Mouse (Mus musculus) megakaryocyte, embryonic 14.5 days (primary cell): ENCODE measurements at regions not wholly inside any gene's neighbourhood (a gene's known extent, or its start where the extent isn't known, plus 50 kb on each side); places are given as distances from the start of the nearest gene placed in this dataset.

Experiments
- FLI1 ChIP-seq: IDR thresholded peaks from 2 replicates; pipeline ENCODE4 v1.6.1; 2012; ENCODE audit warnings: low read length, inconsistent platforms, mixed read lengths
- GATA1 ChIP-seq: IDR thresholded peaks from 3 replicates; pipeline ENCODE4 v1.6.1; 2012; ENCODE audit warnings: mixed read lengths, low read length, inconsistent platforms, borderline replicate concordance

DNA sequence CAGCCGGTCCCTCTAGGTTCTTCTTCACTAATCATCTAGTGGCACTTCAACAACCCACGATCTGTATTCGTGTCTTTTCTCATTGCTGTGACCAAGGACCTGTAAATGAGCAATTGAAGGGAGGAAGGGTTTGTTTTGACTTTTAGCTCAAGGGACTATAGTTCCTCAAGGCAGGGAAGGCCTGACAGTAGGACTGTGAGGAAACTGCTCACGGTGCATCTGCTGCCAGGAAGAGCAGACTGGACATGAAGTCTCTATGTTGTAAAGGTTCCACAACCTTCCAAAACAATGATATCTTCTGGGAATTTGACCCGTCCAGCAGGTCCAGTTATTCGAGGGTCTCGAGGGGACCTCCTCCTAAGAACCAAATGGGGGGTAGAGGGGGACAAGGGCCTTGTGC, 300.8 kb downstream of the Med10 start:
- TF ChIP-seq GATA1, result no peak
- TF ChIP-seq FLI1, result no peak
